Mouse (Mus musculus): ENCODE results near the gene Hoxa7. TPM values are rescaled to one million over a fixed set of nuclear protein-coding genes. Genes with fewer than 3 reads are reported as not detected.
A peak's percentile ranks its signal among the peaks of the same experiment; 100 is the strongest.

Gene Hoxa7
- total and polyA plus RNA-seq, 2 experiments from 2014 or later = 1.3 to 2.9 TPM

DNA sequence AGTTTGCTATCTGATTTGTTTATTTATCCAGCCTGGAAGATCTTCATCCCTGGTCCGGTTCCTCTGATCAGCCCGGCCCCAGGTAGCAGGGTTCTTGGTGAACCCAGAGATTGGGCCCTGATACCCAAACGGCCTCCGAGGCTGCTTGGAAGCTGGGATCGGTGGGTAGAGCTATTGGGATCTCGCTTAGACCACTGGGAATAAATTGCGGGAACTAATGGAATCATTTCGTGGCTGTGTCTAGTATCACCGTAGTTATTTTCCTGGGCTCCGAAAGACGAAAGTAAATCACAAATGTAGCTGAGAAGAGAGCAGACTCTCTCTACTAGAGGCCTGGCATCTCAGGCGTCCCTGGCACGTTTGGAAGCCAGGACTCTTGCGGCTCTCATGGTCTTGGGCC, 16.4 kb downstream of the Hoxa7 start:
- WGBS = 8% methylated on average over 14 of the region's 14 CpGs
- H3K4me2 ChIP-seq (ENCODE audit: low read depth, low read length) = peak overlapping the region; percentile 52; the same call in 1 of the 2 replicates
- no peaks in the 10 kb centered on the region for H3K4me1 ChIP-seq (ENCODE audit: insufficient read depth, low read length)
- no peak for ATAC-seq
- no peaks in the 10 kb centered on the region for H3K9me3 ChIP-seq (ENCODE audit: low read length)
- peak overlapping the region; percentile 38; the same call in 1 of the 2 replicates for H3K27ac ChIP-seq
- H3K36me3 ChIP-seq (ENCODE audit: insufficient read depth, low read length) = no peaks in the 10 kb centered on the region
- DNase-seq (ENCODE audit: low spot score) = no peak
- peaks cover 87% of the 10 kb centered on the region for H3K27me3 ChIP-seq (ENCODE audit: insufficient read depth, low read length)
- no peak overlapping the region for H3K9ac ChIP-seq (replicated peaks; ENCODE audit: low read length)
- H3K4me3 ChIP-seq (ENCODE audit: low read length) = no peak overlapping the region
- no peak for TF ChIP-seq CTCF (IDR thresholded peaks at IDR 0.05; ENCODE audit: low read depth)

DNA sequence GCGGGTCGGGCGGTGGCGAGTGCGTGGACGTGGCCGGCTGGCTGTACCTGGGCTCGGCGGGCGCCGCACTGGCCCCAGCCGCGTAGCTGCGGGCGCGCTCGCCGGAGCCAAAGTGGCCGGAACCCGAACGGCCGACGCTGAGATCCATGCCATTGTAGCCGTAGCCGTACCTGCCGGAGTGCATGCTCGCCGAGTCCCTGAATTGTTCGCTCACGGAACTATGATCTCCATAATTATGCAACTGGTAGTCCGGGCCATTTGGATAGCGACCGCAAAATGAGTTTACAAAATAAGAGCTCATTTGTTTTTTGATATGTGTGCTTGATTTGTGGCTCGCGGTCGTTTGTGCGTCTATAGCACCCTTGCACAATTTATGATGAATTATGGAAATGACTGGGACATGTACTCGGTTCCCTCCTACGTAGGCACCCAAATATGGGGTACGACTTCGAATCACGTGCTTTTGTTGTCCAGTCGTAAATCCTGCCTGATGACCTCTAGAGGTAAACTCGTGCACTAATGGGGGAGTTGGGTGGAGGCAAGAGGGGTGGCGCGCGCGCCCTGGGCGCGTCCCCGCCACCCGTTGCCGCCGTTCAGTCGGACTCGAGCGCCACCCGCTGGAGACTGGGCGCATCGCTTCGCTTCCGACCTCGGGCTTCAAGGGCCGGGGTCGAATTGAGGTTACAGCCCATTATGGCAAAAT, 17.5 kb downstream of the Hoxa7 start, which contains the start of gene Hoxa5:
Hoxa5 (minus strand) TSS at position 538 of the 703 bp plus-strand sequence.
- Histone ChIP-seq H3K4me3 (ENCODE audit: low read length) (peak within 1 kb of the TSS; percentile 41), H3K36me3 (ENCODE audit: insufficient read depth, low read length) (no peaks in the 10 kb centered on the region), H3K9me3 (ENCODE audit: low read length) (no peaks in the 10 kb centered on the region), H3K27ac (peak within 1 kb of the TSS; percentile 69), H3K27me3 (ENCODE audit: insufficient read depth, low read length) (peaks cover 87% of the 10 kb centered on the region), H3K4me1 (ENCODE audit: insufficient read depth, low read length) (no peaks in the 10 kb centered on the region), H3K9ac (replicated peaks; ENCODE audit: low read length) (peak within 1 kb of the TSS; percentile 44), H3K4me2 (ENCODE audit: low read depth, low read length) (peak within 1 kb of the TSS; percentile 52)
- DNase-seq (ENCODE audit: low spot score) = peak; percentile 83
- under 1% methylated on average over 65 of the region's 65 CpGs for WGBS
- peak; percentile 82 for ATAC-seq
- TF ChIP-seq CTCF (IDR thresholded peaks at IDR 0.05; ENCODE audit: low read depth) = peak; percentile 67

DNA sequence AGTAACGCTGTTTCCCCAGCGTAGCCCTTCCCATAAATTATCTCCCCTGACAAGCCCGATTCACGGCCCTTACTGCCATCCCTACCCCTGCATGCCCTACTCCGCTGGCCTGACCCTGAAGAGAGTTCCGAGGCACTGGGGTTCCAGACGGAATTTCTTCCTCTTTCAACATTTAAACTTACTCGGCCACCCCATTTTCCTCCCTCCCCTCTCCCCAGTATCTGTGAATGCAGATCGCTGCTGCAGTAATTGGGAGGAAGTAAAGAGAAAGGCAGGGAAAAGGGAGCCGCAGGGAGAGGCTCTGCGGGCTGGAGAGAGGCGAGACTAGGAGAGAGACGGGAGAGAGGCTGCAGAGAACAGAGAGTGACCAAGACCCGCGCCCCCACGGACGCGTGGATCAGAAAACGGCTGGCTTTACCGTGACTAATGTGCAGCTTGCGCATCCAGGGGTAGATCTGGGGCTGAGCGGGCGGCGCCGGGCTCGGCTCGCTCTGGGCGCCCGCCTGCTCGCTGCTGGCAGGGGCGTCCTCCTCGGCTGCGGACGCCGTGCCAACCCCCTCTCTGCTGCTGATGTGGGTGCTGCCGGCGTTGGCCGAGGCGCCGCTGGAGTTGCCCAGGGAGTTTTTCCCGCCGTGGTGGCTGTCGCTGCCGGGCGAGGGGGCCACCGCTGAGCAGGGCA, 18.1 kb downstream of the Hoxa7 start:
- H3K4me1 ChIP-seq (ENCODE audit: insufficient read depth, low read length) = no peaks in the 10 kb centered on the region

DNA sequence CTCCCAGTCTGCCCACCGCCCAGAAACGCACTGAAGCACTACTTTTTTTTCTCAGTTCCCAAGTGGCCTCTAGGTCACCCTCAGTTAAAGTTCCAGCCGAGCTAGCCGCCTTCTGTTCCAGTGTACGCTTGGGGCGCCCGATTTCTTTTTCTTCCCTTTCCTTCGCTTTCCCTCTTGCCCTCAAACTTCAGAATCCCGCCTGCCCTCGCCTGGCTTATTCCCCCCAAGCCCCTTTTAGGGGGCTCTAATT, 18.6 kb downstream of the Hoxa7 start:
- Histone ChIP-seq H3K27ac (no peak overlapping the region), H3K4me2 (ENCODE audit: low read depth, low read length) (peak overlapping the region; percentile 52), H3K27me3 (ENCODE audit: insufficient read depth, low read length) (peaks cover 87% of the 10 kb centered on the region), H3K4me1 (ENCODE audit: insufficient read depth, low read length) (no peaks in the 10 kb centered on the region), H3K4me3 (ENCODE audit: low read length) (peak overlapping the region; percentile 41), H3K9me3 (ENCODE audit: low read length) (no peaks in the 10 kb centered on the region), H3K9ac (replicated peaks; ENCODE audit: low read length) (0 out of 2 replicates have a peak overlapping the region, but pooled peaks have one; percentile 44), H3K36me3 (ENCODE audit: insufficient read depth, low read length) (no peaks in the 10 kb centered on the region)
- ATAC-seq (no peak), DNase-seq (ENCODE audit: low spot score) (no peak)
- TF ChIP-seq CTCF (IDR thresholded peaks at IDR 0.05; ENCODE audit: low read depth) = no peak
- WGBS = under 1% methylated on average over 10 of the region's 10 CpGs

More for the DNA sequence above, 18.1 kb downstream of the Hoxa7 start:
- peaks cover 87% of the 10 kb centered on the region for H3K27me3 ChIP-seq (ENCODE audit: insufficient read depth, low read length)
- H3K9ac ChIP-seq (replicated peaks; ENCODE audit: low read length) = peak overlapping the region; percentile 44
- DNase-seq (ENCODE audit: low spot score) (no peak), ATAC-seq (0 out of 2 replicates have a peak, but pooled peaks have one; percentile 40)
- H3K9me3 ChIP-seq (ENCODE audit: low read length) = no peaks in the 10 kb centered on the region
- peak overlapping the region; percentile 69 for H3K27ac ChIP-seq
- peak overlapping the region; percentile 41 for H3K4me3 ChIP-seq (ENCODE audit: low read length)
- H3K36me3 ChIP-seq (ENCODE audit: insufficient read depth, low read length) = no peaks in the 10 kb centered on the region
- H3K4me2 ChIP-seq (ENCODE audit: low read depth, low read length) = peak overlapping the region; percentile 52
- 0% methylated on average over 33 of the region's 46 CpGs for WGBS
- no peak for TF ChIP-seq CTCF (IDR thresholded peaks at IDR 0.05; ENCODE audit: low read depth)

DNA sequence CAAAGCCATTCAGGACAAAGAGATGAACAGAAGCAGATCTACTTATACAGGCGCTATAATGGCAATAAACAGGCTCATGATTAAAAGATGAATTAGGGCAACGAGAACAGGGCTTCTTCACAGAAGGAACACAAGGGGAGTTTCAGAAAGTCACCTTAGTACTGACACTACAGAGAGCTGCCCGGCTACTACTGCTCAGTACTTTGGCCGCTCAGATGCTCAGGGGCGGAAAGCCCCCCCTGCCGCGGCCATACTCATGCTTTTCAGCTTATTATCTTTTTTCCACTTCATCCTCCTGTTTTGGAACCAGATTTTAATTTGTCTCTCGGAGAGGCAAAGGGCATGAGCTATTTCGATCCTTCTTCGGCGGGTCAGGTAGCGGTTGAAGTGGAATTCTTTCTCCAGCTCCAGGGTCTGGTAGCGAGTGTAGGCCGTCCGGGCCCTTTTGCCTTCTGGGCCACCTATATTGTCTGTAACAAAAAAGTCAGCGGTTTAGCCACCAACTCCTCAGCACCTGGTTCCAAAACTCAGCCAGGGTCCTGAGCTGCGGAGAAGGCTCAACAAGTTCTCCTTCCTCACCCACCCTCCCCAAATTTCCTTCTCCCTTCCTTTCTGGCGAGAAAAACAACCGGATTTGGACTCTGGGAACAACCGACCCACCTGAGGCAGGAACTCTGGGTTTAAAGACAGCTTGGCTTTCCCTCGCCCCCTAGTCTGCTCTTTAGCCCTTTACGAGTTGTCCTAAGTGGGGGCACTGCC, 19.1 kb downstream of the Hoxa7 start:
- 5% methylated on average over 22 of the region's 22 CpGs for WGBS
- Histone ChIP-seq H3K27ac (no peak overlapping the region), H3K36me3 (ENCODE audit: insufficient read depth, low read length) (no peaks in the 10 kb centered on the region), H3K4me3 (ENCODE audit: low read length) (peak overlapping the region; percentile 41), H3K9ac (replicated peaks; ENCODE audit: low read length) (peak overlapping the region; percentile 44; the same call in 1 of the 2 replicates), H3K9me3 (ENCODE audit: low read length) (no peaks in the 10 kb centered on the region), H3K27me3 (ENCODE audit: insufficient read depth, low read length) (peaks cover 89% of the 10 kb centered on the region), H3K4me1 (ENCODE audit: insufficient read depth, low read length) (no peaks in the 10 kb centered on the region), H3K4me2 (ENCODE audit: low read depth, low read length) (peak overlapping the region; percentile 52)
- DNase-seq (ENCODE audit: low spot score) (no peak), ATAC-seq (no peak)
- no peak for TF ChIP-seq CTCF (IDR thresholded peaks at IDR 0.05; ENCODE audit: low read depth)

DNA sequence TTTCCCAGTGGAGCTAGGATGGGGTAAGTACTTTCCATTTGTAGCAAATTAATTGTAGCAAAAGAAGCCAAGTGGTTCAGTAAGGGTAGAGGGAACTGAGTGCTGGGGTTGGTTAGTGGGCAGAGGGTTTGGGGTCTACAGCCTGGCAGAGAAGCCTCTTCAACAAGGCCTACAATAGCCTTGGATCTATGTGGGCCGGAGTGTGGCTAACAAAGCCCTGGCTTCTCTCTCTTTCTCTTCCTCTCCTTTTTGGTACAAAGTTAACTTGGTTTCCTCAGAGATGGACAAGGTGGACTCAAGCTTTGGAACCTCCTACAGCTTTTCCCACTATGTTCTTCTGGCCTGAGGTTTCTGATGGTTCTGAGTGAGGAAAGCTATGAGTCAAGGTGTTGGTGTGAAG, 20.4 kb downstream of the Hoxa7 start:
- no peaks in the 10 kb centered on the region for H3K4me1 ChIP-seq (ENCODE audit: insufficient read depth, low read length)
- H3K36me3 ChIP-seq (ENCODE audit: insufficient read depth, low read length) = no peaks in the 10 kb centered on the region
- no peak overlapping the region for H3K27ac ChIP-seq
- H3K27me3 ChIP-seq (ENCODE audit: insufficient read depth, low read length) = peaks cover 89% of the 10 kb centered on the region
- no peak overlapping the region for H3K4me3 ChIP-seq (ENCODE audit: low read length)
- WGBS = 26% methylated on average over 1 of the region's 1 CpGs
- no peak for TF ChIP-seq CTCF (IDR thresholded peaks at IDR 0.05; ENCODE audit: low read depth)
- no peak overlapping the region for H3K4me2 ChIP-seq (ENCODE audit: low read depth, low read length)
- ATAC-seq = no peak
- DNase-seq (ENCODE audit: low spot score) = no peak
- H3K9ac ChIP-seq (replicated peaks; ENCODE audit: low read length) = no peak overlapping the region
- no peaks in the 10 kb centered on the region for H3K9me3 ChIP-seq (ENCODE audit: low read length)

All from hindbrain, postnatal 0 days (tissue).